Comparison of ENCODE assay signal across 8 mouse cellular contexts in the genomic region with DNA sequence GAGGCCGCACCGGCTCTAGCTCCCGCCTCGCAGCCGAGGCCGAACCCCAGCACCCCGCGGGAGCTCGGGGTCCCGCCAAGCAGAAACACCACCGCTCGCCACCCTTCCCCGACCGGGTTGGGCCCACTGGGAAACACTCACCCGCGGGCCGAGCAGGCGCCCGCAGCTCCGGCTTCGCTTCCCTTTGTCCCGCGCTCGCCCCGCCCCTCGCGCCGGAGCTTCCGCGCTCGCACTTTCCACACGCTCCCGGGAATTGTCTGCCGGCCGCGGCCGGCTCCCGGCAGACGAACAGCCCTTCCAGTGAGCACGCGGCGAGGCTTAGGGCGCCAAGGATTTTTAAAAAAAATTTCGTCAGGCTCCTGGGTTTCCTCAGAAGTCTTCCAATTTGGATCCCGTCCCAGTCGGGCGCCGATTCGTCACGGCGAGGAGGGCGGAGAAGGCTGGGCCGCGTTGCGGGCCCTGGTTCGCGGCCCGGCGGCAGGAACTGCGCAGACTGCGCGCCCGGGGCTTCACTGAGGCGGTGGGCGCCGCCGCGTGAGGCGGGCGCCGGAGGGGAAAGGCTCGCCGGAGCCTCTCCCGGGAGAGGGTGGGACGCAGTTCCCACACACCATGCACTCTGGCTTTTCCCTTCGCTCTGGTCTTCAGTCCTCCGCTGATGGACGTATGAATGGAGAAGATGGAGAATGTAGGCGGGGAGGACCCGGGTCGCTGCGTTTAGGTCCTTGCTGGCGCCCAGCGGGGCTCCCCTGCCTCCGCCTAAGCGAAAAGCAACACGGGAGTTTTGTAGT. TPM values are rescaled to one million over a fixed set of nuclear protein-coding genes. Genes with fewer than 3 reads are reported as not detected.
DNase-seq lines count a peak whose midpoint lies in the region; ATAC-seq and TF ChIP-seq lines count a peak whose summit lies in the region.

A gene (minus strand): TSS at position 757 of the 788 bp plus-strand sequence.

- H3K27me3 ChIP-seq in ES-Bruce4 (ENCODE audit: control insufficient read depth, insufficient read depth, low read length, poor library complexity, severe bottlenecking) = no peaks in the 10 kb centered on the region
- no peaks in the 10 kb centered on the region for H3K27me3 ChIP-seq in forebrain, embryonic 12.5 days
- H3K27me3 ChIP-seq in heart, embryonic 16.5 days (ENCODE audit: control insufficient read depth, insufficient read depth, low read length) = no peaks in the 10 kb centered on the region
- H3K27me3 ChIP-seq in liver, embryonic 15.5 days = no peaks in the 10 kb centered on the region
- no peaks in the 10 kb centered on the region for H3K27me3 ChIP-seq in neural tube, embryonic 11.5 days (ENCODE audit: control insufficient read depth, insufficient read depth, low read length)
- H3K27me3 ChIP-seq in stomach, embryonic 16.5 days (ENCODE audit: control insufficient read depth, insufficient read depth, low read length) = no peaks in the 10 kb centered on the region

- peak within 1 kb of the TSS; percentile 69 for H3K4me2 ChIP-seq in forebrain, embryonic 12.5 days
- H3K4me2 ChIP-seq in heart, embryonic 16.5 days (ENCODE audit: low read depth, low read length) = peak within 1 kb of the TSS; percentile 90
- peak within 1 kb of the TSS; percentile 84 for H3K4me2 ChIP-seq in liver, embryonic 15.5 days
- H3K4me2 ChIP-seq in neural tube, embryonic 11.5 days (ENCODE audit: low read depth) = peak within 1 kb of the TSS; percentile 58
- H3K4me2 ChIP-seq in stomach, embryonic 16.5 days (ENCODE audit: low read depth, low read length) = peak within 1 kb of the TSS; percentile 85

- under 1% methylated on average over 86 of the region's 87 CpGs for WGBS in forebrain, embryonic 12.5 days
- under 1% methylated on average over 86 of the region's 87 CpGs for whole genome bisulfite sequencing in heart, embryonic 16.5 days
- under 1% methylated on average over 87 of the region's 87 CpGs for WGBS in liver, embryonic 15.5 days (ENCODE audit: insufficient replicate concordance)
- 0% methylated on average over 85 of the region's 87 CpGs for WGBS in neural tube, embryonic 11.5 days
- WGBS in stomach, embryonic 16.5 days = under 1% methylated on average over 80 of the region's 87 CpGs

- H3K9ac ChIP-seq in ES-Bruce4 (ENCODE audit: low read depth, poor library complexity, severe bottlenecking) = peak within 1 kb of the TSS; percentile 98
- H3K9ac ChIP-seq in forebrain, embryonic 12.5 days = peak within 1 kb of the TSS; percentile 99
- H3K9ac ChIP-seq in heart, embryonic 16.5 days (ENCODE audit: low read length) = peak within 1 kb of the TSS; percentile 97
- H3K9ac ChIP-seq in liver, embryonic 15.5 days = peak within 1 kb of the TSS; percentile 98
- peak within 1 kb of the TSS; percentile 100 for H3K9ac ChIP-seq in neural tube, embryonic 11.5 days (ENCODE audit: low read length)
- H3K9ac ChIP-seq in stomach, embryonic 16.5 days (ENCODE audit: low read length) = peak within 1 kb of the TSS; percentile 98

- peak; percentile 72 for DNase-seq in c-Kit-positive CD71-positive TER-119-positive erythroid progenitor cells, embryonic 14.5 days (ENCODE audit: low spot score)
- DNase-seq in kidney, postnatal 36 days = peak; percentile 63 to 89
- peak; percentile 89 for DNase-seq in neural tube, embryonic 11.5 days (ENCODE audit: low spot score)

- peak within 1 kb of the TSS; percentile 94 for H3K4me3 ChIP-seq in ES-Bruce4 (ENCODE audit: low read depth, low read length)
- H3K4me3 ChIP-seq in forebrain, embryonic 12.5 days (replicated peaks) = peak within 1 kb of the TSS; percentile 88
- peak within 1 kb of the TSS; percentile 82 for H3K4me3 ChIP-seq in heart, embryonic 16.5 days (ENCODE audit: low read length)
- peak within 1 kb of the TSS; percentile 83 for H3K4me3 ChIP-seq in liver, embryonic 15.5 days (replicated peaks)
- H3K4me3 ChIP-seq in neural tube, embryonic 11.5 days (ENCODE audit: low read depth, low read length) = peak within 1 kb of the TSS; percentile 81
- peak within 1 kb of the TSS; percentile 90 for H3K4me3 ChIP-seq in stomach, embryonic 16.5 days (replicated peaks; ENCODE audit: low read length)

- no peak for TF ChIP-seq EP300 in ES-Bruce4 (IDR thresholded peaks at IDR 0.05; ENCODE audit: insufficient read depth, low read depth, low read length)

- H3K36me3 ChIP-seq in ES-Bruce4 (ENCODE audit: control insufficient read depth, insufficient read depth, low read length, poor library complexity, severe bottlenecking) = peaks cover 19% of the 10 kb centered on the region
- H3K36me3 ChIP-seq in forebrain, embryonic 12.5 days (replicated peaks) = peaks cover 21% of the 10 kb centered on the region
- H3K36me3 ChIP-seq in heart, embryonic 16.5 days (ENCODE audit: control insufficient read depth, insufficient read depth) = peaks cover 14% of the 10 kb centered on the region
- H3K36me3 ChIP-seq in liver, embryonic 15.5 days (replicated peaks) = peaks cover 24% of the 10 kb centered on the region
- no peaks in the 10 kb centered on the region for H3K36me3 ChIP-seq in neural tube, embryonic 11.5 days (ENCODE audit: control insufficient read depth, insufficient read depth, low read length)
- H3K36me3 ChIP-seq in stomach, embryonic 16.5 days (ENCODE audit: control insufficient read depth, insufficient read depth, low read length) = no peaks in the 10 kb centered on the region

- peaks cover 2% of the 10 kb centered on the region for H3K4me1 ChIP-seq in ES-Bruce4 (ENCODE audit: control insufficient read depth, insufficient read depth, low read length)
- H3K4me1 ChIP-seq in forebrain, embryonic 12.5 days = peaks cover 28% of the 10 kb centered on the region
- H3K4me1 ChIP-seq in heart, embryonic 16.5 days (ENCODE audit: control insufficient read depth, insufficient read depth, low read length) = peaks cover 14% of the 10 kb centered on the region
- peaks cover 43% of the 10 kb centered on the region for H3K4me1 ChIP-seq in liver, embryonic 15.5 days (replicated peaks)
- peaks cover 11% of the 10 kb centered on the region for H3K4me1 ChIP-seq in neural tube, embryonic 11.5 days (ENCODE audit: control insufficient read depth, insufficient read depth, low read length)
- peaks cover 3% of the 10 kb centered on the region; the same call in 1 of the 2 replicates for H3K4me1 ChIP-seq in stomach, embryonic 16.5 days (ENCODE audit: control insufficient read depth, insufficient read depth, low read length)

- TF ChIP-seq CTCF in ES-Bruce4 (IDR thresholded peaks at IDR 0.05; ENCODE audit: low read depth, low read length) = no peak

- peak; percentile 89 for ATAC-seq in forebrain, embryonic 12.5 days (ENCODE audit: low FRiP score)
- peak; percentile 84 for ATAC-seq in heart, embryonic 16.5 days (replicated peaks; ENCODE audit: extremely low read depth, insufficient read depth, low FRiP score)
- peak; percentile 84 for ATAC-seq in liver, embryonic 15.5 days (ENCODE audit: insufficient read depth)
- peak; percentile 86 for ATAC-seq in neural tube, embryonic 11.5 days (ENCODE audit: insufficient read depth, low FRiP score, low TSS enrichment)
- ATAC-seq in stomach, embryonic 16.5 days (ENCODE audit: insufficient read depth, low FRiP score) = peak; percentile 87

- peak within 1 kb of the TSS; percentile 71 for H3K27ac ChIP-seq in ES-Bruce4 (ENCODE audit: insufficient read depth, low read length)
- peak within 1 kb of the TSS; percentile 100 for H3K27ac ChIP-seq in forebrain, embryonic 12.5 days
- peak within 1 kb of the TSS; percentile 99 for H3K27ac ChIP-seq in heart, embryonic 16.5 days (ENCODE audit: low read length)
- peak within 1 kb of the TSS; percentile 85 for H3K27ac ChIP-seq in liver, embryonic 15.5 days (replicated peaks)
- H3K27ac ChIP-seq in neural tube, embryonic 11.5 days (ENCODE audit: low read depth, low read length) = peak within 1 kb of the TSS; percentile 98
- peak within 1 kb of the TSS; percentile 99 for H3K27ac ChIP-seq in stomach, embryonic 16.5 days (ENCODE audit: low read length)

- no peak for TF ChIP-seq POLR2A in ES-Bruce4 (IDR thresholded peaks at IDR 0.05; ENCODE audit: insufficient read depth, low read length)

- no peaks in the 10 kb centered on the region for H3K9me3 ChIP-seq in ES-Bruce4 (replicated peaks; ENCODE audit: control insufficient read depth, insufficient read depth, low read length, poor library complexity, severe bottlenecking)
- no peaks in the 10 kb centered on the region for H3K9me3 ChIP-seq in forebrain, embryonic 12.5 days
- no peaks in the 10 kb centered on the region for H3K9me3 ChIP-seq in heart, embryonic 16.5 days (replicated peaks; ENCODE audit: control insufficient read depth, low read length)
- no peaks in the 10 kb centered on the region for H3K9me3 ChIP-seq in liver, embryonic 15.5 days (replicated peaks)
- H3K9me3 ChIP-seq in neural tube, embryonic 11.5 days (ENCODE audit: control insufficient read depth, low read length) = no peaks in the 10 kb centered on the region
- H3K9me3 ChIP-seq in stomach, embryonic 16.5 days (replicated peaks; ENCODE audit: control insufficient read depth, low read length) = no peaks in the 10 kb centered on the region

RNA-seq across cellular contexts. Expression of the gene that starts here (rescaled TPM):
- polyA plus RNA-seq in ES-Bruce4 (2011; ENCODE audit: insufficient read depth, insufficient read length, low read depth, missing spikeins) = 159 and 181 TPM in 2 replicates
- polyA plus RNA-seq in forebrain, embryonic 12.5 days (2016; fragmentation: Nextera tagmentation; extraction: Ambion mirVana) = 385 and 396 TPM in 2 replicates
- 161 and 177 TPM in 2 replicates for polyA plus RNA-seq in heart, embryonic 16.5 days (2015; fragmentation: Nextera tagmentation; extraction: Ambion mirVana)
- polyA plus RNA-seq in liver, embryonic 15.5 days (2015; fragmentation: Nextera tagmentation; extraction: Ambion mirVana) = 62.2 and 66.5 TPM in 2 replicates
- polyA plus RNA-seq in neural tube, embryonic 11.5 days (2014; fragmentation: Nextera tagmentation; extraction: Ambion mirVana) = 192 and 216 TPM in 2 replicates
- polyA plus RNA-seq in stomach, embryonic 16.5 days (2015; fragmentation: Nextera tagmentation; extraction: Ambion mirVana) = 177 and 203 TPM in 2 replicates

Comparison
In these comparisons a context has a peak if more than half of its experiments do, and no peak if none do; other contexts are left out.
1. Peak in every context shown above with its lines: DNase-seq, ATAC-seq, H3K4me3 ChIP-seq and H3K27ac ChIP-seq.